Mouse (Mus musculus) kidney, adult 2 months (tissue): ENCODE measurements around the gene Dcaf4.

Experiments used
- CTCF ChIP-seq: fragments of 200-500 bp; conservative IDR thresholded peaks from 2 replicates; pipeline ENCODE4 v1.5.1; 2011; ENCODE audit warnings: low read depth, mild to moderate bottlenecking, control low read depth, low read length, moderate library complexity, mixed read lengths; ENCODE audit not compliant: insufficient read depth, insufficient read length
- POLR2A ChIP-seq: fragments of 200-500 bp; IDR thresholded peaks from one replicate; pipeline ENCODE4 v1.6.1; 2011; ENCODE audit warnings: low read depth, low read length, control low read depth

DNA sequence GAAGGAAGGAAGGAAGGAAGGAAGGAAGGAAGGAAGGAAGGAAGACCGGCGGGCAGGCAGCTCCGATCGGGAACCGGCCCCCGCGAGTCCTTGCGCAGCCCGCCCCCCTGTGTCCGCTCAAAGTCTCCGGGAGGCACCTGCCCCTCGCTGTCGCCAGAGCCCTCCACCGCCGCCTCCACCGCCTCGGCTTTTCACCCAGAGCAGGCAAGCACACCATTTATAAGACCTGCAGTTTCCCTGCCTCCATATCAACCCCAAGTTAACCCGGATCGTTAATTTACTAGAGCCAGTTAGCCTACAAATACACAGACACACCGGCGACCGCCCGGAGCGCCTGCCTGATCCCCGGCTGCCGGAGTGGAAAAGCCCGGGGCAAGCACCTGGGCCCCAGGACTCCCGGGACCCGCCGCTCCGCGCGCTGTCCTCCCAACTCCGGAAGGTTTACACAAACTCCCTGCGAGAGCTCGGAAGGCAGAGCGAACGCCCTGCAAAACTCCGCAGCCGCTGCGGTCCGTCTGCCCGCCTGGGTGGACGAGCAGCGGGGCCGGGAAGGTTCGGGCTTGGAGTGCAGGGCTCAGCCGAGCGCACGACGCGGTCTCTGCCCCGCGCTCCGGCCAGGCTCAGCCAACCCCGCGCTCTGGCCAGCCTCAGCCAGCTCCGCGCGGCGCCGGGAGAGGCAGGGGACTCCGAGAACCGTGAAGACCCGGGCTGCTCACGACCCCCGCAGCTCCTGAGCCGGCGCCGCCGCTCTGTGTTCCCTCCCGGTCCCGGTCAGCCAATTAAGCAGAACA lies 33.4 kb upstream of the Dcaf4 start:
- TF ChIP-seq POLR2A: no peak
- TF ChIP-seq CTCF: no peak
